Mouse (Mus musculus) MEL (cell line): ENCODE measurements around the gene Mbd6. TPM values are rescaled to one million over a fixed set of nuclear protein-coding genes. Genes with fewer than 3 reads are reported as not detected.

Experiments used
- polyA plus RNA-seq, 2 experiments: library from polyadenylated mRNA; stranded (reverse) in 1 of 2; unstranded in 1 of 2; fragments of >175 nt in 1 of 2; fragments of >200 nt in 1 of 2; gene quantifications; 2 replicates each; pipeline versions ENCODE4 v1.2.1 to v1.2.4; 2012; ENCODE audit warnings: low replicate concordance in 2 of 2, low read depth in 1 of 2; ENCODE audit not compliant: insufficient read length in 2 of 2, insufficient read depth in 1 of 2, missing spikeins in 1 of 2
- total RNA-seq: library from RNA; depleted of rRNA; stranded (reverse); fragments of 300-350 nt; gene quantifications from 2 replicates; pipeline ENCODE4 v1.2.3, GENCODE M21; 2012; rRNA removed

The Mbd6 gene
- total and polyA plus RNA-seq, 3 experiments, result 4.2 to 44.8 TPM; not detected in 1

Other genes starting within 250 kb of the Mbd6 start
- 32.6 and 35.3 TPM in 2 replicates for gene Mettl1, start 247.6 kb downstream of the Mbd6 start, total RNA-seq
- 10 to 100 TPM in 1 of 2 experiments, not detected in 1; 67.3 TPM for gene Mettl1, start 247.6 kb downstream of the Mbd6 start, polyA plus RNA-seq
- gene Eef1akmt3, start 247.5 kb downstream of the Mbd6 start, total RNA-seq, result 0.27 and 0.42 TPM in 2 replicates
- 1 to 10 TPM in 1 of 2 experiments, not detected in 1; 2.3 TPM for gene Eef1akmt3, start 247.5 kb downstream of the Mbd6 start, polyA plus RNA-seq
- gene Cyp27b1, start 240.8 kb downstream of the Mbd6 start, total RNA-seq, result 0.23 TPM in 2 replicates
- under 1 TPM in 1 of 2 experiments, not detected in 1; 0.93 TPM for gene Cyp27b1, start 240.8 kb downstream of the Mbd6 start, polyA plus RNA-seq
- 2.1 and 2.3 TPM in 2 replicates for gene March9, start 228.8 kb downstream of the Mbd6 start, total RNA-seq
- gene March9, start 228.8 kb downstream of the Mbd6 start, polyA plus RNA-seq, result 1 to 10 TPM in 1 of 2 experiments, not detected in 1; 5.2 TPM
- gene Cdk4, start 225.5 kb downstream of the Mbd6 start, total RNA-seq, result 362 and 443 TPM in 2 replicates
- gene Cdk4, start 225.5 kb downstream of the Mbd6 start, polyA plus RNA-seq, result 1,000 to 10,000 TPM in 1 of 2 experiments, 100 to 1,000 TPM in 1; 843 to 1,325 TPM
- 49.7 and 57.2 TPM in 2 replicates for gene Tspan31, start 218.8 kb downstream of the Mbd6 start, total RNA-seq
- gene Tspan31, start 218.8 kb downstream of the Mbd6 start, polyA plus RNA-seq, result 10 to 100 TPM in 1 of 2 experiments, not detected in 1; 63.1 TPM
- 0.03 and 0.04 TPM in 2 replicates for gene Agap2, start 213.7 kb downstream of the Mbd6 start, total RNA-seq
- under 1 TPM in 1 of 2 experiments, not detected in 1; 0.46 TPM for gene Agap2, start 213.7 kb downstream of the Mbd6 start, polyA plus RNA-seq
- 41.5 and 42.4 TPM in 2 replicates for gene Os9, start 167.9 kb downstream of the Mbd6 start, total RNA-seq
- 10 to 100 TPM in 1 of 2 experiments, not detected in 1; 60.4 TPM for gene Os9, start 167.9 kb downstream of the Mbd6 start, polyA plus RNA-seq
- 23.7 and 24.6 TPM in 2 replicates for gene B4galnt1, start 123.8 kb downstream of the Mbd6 start, total RNA-seq
- 10 to 100 TPM; 65.8 to 66.0 TPM for gene B4galnt1, start 123.8 kb downstream of the Mbd6 start, polyA plus RNA-seq
- 0.75 and 1.1 TPM in 2 replicates for gene Slc26a10, start 108.4 kb downstream of the Mbd6 start, total RNA-seq
- gene Slc26a10, start 108.4 kb downstream of the Mbd6 start, polyA plus RNA-seq, result 1 to 10 TPM in 1 of 2 experiments, not detected in 1; 1.3 TPM
- gene Arhgef25, start 98.9 kb downstream of the Mbd6 start, total RNA-seq, result 16.9 and 18.3 TPM in 2 replicates
- 10 to 100 TPM in 1 of 2 experiments, not detected in 1; 44.6 TPM for gene Arhgef25, start 98.9 kb downstream of the Mbd6 start, polyA plus RNA-seq
- gene Dtx3, start 93.3 kb downstream of the Mbd6 start, total RNA-seq, result 24.1 and 30.5 TPM in 2 replicates
- gene Dtx3, start 93.3 kb downstream of the Mbd6 start, polyA plus RNA-seq, result 100 to 1,000 TPM in 1 of 2 experiments, not detected in 1; 107 TPM
- 31.1 and 31.9 TPM in 2 replicates for gene Pip4k2c, start 77.4 kb downstream of the Mbd6 start, total RNA-seq
- gene Pip4k2c, start 77.4 kb downstream of the Mbd6 start, polyA plus RNA-seq, result 10 to 100 TPM in 1 of 2 experiments, not detected in 1; 58.2 TPM
- 0.42 and 0.52 TPM in 2 replicates for gene Kif5a, start 25.7 kb downstream of the Mbd6 start, total RNA-seq
- gene Kif5a, start 25.7 kb downstream of the Mbd6 start, polyA plus RNA-seq, result 1 to 10 TPM in 1 of 2 experiments, not detected in 1; 1.3 TPM
- 223 and 240 TPM in 2 replicates for gene Dctn2, start 22.6 kb downstream of the Mbd6 start, total RNA-seq
- 100 to 1,000 TPM in 1 of 2 experiments, not detected in 1; 297 TPM for gene Dctn2, start 22.6 kb downstream of the Mbd6 start, polyA plus RNA-seq
- gene Mars, start 22.8 kb upstream of the Mbd6 start, total RNA-seq, result 147 and 162 TPM in 2 replicates
- 100 to 1,000 TPM in 1 of 2 experiments, not detected in 1; 195 TPM for gene Mars, start 22.8 kb upstream of the Mbd6 start, polyA plus RNA-seq
- gene Arhgap9, start 32.9 kb upstream of the Mbd6 start, total RNA-seq, result 24.4 and 27.7 TPM in 2 replicates
- 10 to 100 TPM in 1 of 2 experiments, not detected in 1; 41.1 TPM for gene Arhgap9, start 32.9 kb upstream of the Mbd6 start, polyA plus RNA-seq
- gene Gli1, start 53.0 kb upstream of the Mbd6 start, total RNA-seq, result 1.3 and 1.4 TPM in 2 replicates
- gene Gli1, start 53.0 kb upstream of the Mbd6 start, polyA plus RNA-seq, result 1 to 10 TPM in 1 of 2 experiments, not detected in 1; 8.0 TPM
- gene Inhbe, start 65.4 kb upstream of the Mbd6 start, total RNA-seq, result not detected in 2 replicates
- under 1 TPM in 1 of 2 experiments, not detected in 1; 0.03 TPM for gene Inhbe, start 65.4 kb upstream of the Mbd6 start, polyA plus RNA-seq
- not detected in 2 replicates for gene Inhbc, start 81.4 kb upstream of the Mbd6 start, total RNA-seq
- gene Inhbc, start 81.4 kb upstream of the Mbd6 start, polyA plus RNA-seq, result not detected
- 8.0 and 8.2 TPM in 2 replicates for gene R3hdm2, start 91.3 kb upstream of the Mbd6 start, total RNA-seq
- gene R3hdm2, start 91.3 kb upstream of the Mbd6 start, polyA plus RNA-seq, result 10 to 100 TPM in 1 of 2 experiments, not detected in 1; 60.6 TPM
- gene Stac3, start 212.7 kb upstream of the Mbd6 start, total RNA-seq, result not detected in 2 replicates
- gene Stac3, start 212.7 kb upstream of the Mbd6 start, polyA plus RNA-seq, result under 1 TPM in 1 of 2 experiments, not detected in 1; 0.25 TPM
- 21.8 and 28.6 TPM in 2 replicates for gene Ndufa4l2, start 225.9 kb upstream of the Mbd6 start, total RNA-seq
- 10 to 100 TPM in 1 of 2 experiments, not detected in 1; 26.6 TPM for gene Ndufa4l2, start 225.9 kb upstream of the Mbd6 start, polyA plus RNA-seq
- gene Shmt2, start 233.4 kb upstream of the Mbd6 start, total RNA-seq, result 242 and 383 TPM in 2 replicates
- gene Shmt2, start 233.4 kb upstream of the Mbd6 start, polyA plus RNA-seq, result 100 to 1,000 TPM; 263 to 582 TPM
- gene Nxph4, start 245.5 kb upstream of the Mbd6 start, total RNA-seq, result not detected in 2 replicates
- under 1 TPM in 1 of 2 experiments, not detected in 1; 0.24 TPM for gene Nxph4, start 245.5 kb upstream of the Mbd6 start, polyA plus RNA-seq